Mouse (Mus musculus) embryonic facial prominence, embryonic 13.5 days (tissue): Measurements from ENCODE around the gene Phf19. TPM values are rescaled to one million over a fixed set of nuclear protein-coding genes. Genes with fewer than 3 reads are reported as not detected.

Source experiments
- ATAC-seq: fragments of 200-750 bp; cut with Nextera tagmentation; 2 replicates; pipeline ENCODE4 v1.8.0; 2017; ENCODE audit warnings: low read depth; ENCODE audit not compliant: insufficient number of reproducible peaks, insufficient read depth, low FRiP score, low TSS enrichment
- H3K27ac ChIP-seq: fragments of 300-500 bp; sonication (generic); 2 replicates; pipeline ENCODE4 v1.5.1; 2015; ENCODE audit warnings: moderate library complexity, mild to moderate bottlenecking, inconsistent platforms
- H3K27me3 ChIP-seq: fragments of 300-500 bp; sonication (generic); 2 replicates; pipeline ENCODE4 v1.6.1; 2015; ENCODE audit warnings: mild to moderate bottlenecking, inconsistent platforms
- H3K36me3 ChIP-seq: fragments of 300-500 bp; sonication (generic); 2 replicates; pipeline ENCODE4 v1.6.1; 2015; ENCODE audit warnings: mild to moderate bottlenecking, inconsistent platforms
- H3K4me1 ChIP-seq: fragments of 300-500 bp; sonication (generic); 2 replicates; pipeline ENCODE4 v1.6.1; 2015; ENCODE audit warnings: inconsistent platforms
- H3K4me2 ChIP-seq: fragments of 300-500 bp; sonication (generic); 2 replicates; pipeline ENCODE4 v1.6.1; 2015; ENCODE audit warnings: moderate library complexity, mild to moderate bottlenecking, inconsistent platforms
- H3K4me3 ChIP-seq: fragments of 300-500 bp; sonication (generic); 2 replicates; pipeline ENCODE4 v1.5.1; 2015; ENCODE audit warnings: mild to moderate bottlenecking, inconsistent platforms
- H3K9ac ChIP-seq: fragments of 300-500 bp; sonication (generic); 2 replicates; pipeline ENCODE4 v1.6.1; 2015; ENCODE audit warnings: mild to moderate bottlenecking, inconsistent platforms
- H3K9me3 ChIP-seq: fragments of 300-500 bp; sonication (generic); 2 replicates; pipeline ENCODE4 v1.6.1; 2016; ENCODE audit warnings: inconsistent platforms
- WGBS: fragments of 180-500 bp; shearing (Covaris S2); methylation state at CpG from one replicate; pipeline ENCODE4 v1.1.7; 2015; ENCODE audit warnings: mixed read lengths; 5-methylcytosine and 5-hydroxymethylcytosine counted together
- polyA plus RNA-seq: library from polyadenylated mRNA; unstranded; fragments of >200 nt; fragmentation: Nextera tagmentation; extraction: Ambion mirVana; gene quantifications from 2 replicates; pipeline ENCODE4 v1.2.1, GENCODE M21; 2015

Gene Phf19
- polyA plus RNA-seq, 1 experiment from 2014 or later = 3.5 TPM

DNA sequence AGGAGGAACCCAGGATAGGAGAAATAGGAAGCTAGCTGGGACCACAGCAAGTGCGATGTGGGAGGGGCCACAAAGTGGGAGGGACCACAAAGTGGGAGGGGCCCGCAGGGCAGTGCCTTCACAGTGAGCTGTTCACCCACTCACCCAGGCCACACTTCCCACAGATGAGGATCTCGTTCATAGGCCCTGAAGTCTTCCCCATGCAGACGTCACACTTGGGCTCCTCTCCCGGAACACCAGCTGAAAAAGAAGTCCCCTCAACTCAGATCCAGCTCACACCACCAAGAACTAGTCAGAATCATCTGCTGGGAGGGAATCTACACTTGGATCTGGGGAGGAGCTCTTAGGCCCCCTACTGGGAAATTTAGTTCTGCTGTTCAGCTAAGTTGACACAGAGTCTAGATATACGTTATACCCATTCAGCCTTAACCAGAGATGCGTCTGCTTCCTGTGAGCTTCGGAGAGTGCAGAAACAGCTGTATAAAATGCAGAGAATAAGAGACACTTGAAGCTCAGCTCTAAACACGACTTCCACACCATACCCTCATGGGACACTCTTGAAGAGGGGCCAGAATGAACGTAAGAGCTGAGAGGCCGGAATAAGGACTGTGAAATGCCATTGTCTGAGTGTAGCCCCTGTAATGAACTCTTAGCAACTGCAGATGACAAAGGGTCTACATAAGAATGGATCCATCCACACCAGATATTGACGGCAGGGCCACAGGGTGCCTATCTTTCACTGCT is 6.8 kb downstream of the Phf19 start:
- H3K9ac ChIP-seq = no peak overlapping the region
- no peak overlapping the region for H3K4me3 ChIP-seq
- H3K27me3 ChIP-seq = peaks cover 20% of the 10 kb centered on the region
- H3K4me1 ChIP-seq = peaks cover 14% of the 10 kb centered on the region
- ATAC-seq = no peak
- H3K9me3 ChIP-seq = no peaks in the 10 kb centered on the region
- H3K36me3 ChIP-seq = no peaks in the 10 kb centered on the region
- no peak overlapping the region for H3K4me2 ChIP-seq
- 42% methylated on average over 12 of the region's 12 CpGs for WGBS
- H3K27ac ChIP-seq = no peak overlapping the region

DNA sequence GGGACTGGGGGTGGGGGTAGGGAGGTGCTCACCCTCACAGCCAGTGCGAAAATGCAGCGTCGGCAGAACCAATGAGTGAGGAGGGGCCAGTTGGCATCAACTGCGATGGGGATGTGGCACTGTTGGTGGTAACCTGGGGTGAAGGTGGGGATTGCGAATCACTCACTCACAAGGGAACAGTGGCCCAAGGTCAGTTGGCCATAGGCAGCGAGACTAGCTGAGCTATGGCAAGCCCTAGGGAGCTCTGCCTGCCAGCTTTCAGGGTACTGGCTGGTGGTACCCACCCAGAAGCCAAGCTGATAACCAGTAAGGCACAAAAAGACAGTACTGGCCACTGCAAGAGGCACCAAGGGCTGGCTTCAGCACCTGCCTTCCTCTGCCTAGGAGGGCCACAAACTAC is 7.4 kb downstream of the Phf19 start:
- no peaks in the 10 kb centered on the region for H3K36me3 ChIP-seq
- no peak overlapping the region for H3K9ac ChIP-seq
- no peak for ATAC-seq
- no peak overlapping the region for H3K4me2 ChIP-seq
- 68% methylated on average over 6 of the region's 6 CpGs for WGBS
- H3K4me1 ChIP-seq = peaks cover 14% of the 10 kb centered on the region
- H3K4me3 ChIP-seq = no peak overlapping the region
- no peak overlapping the region for H3K27ac ChIP-seq
- no peaks in the 10 kb centered on the region for H3K9me3 ChIP-seq
- peaks cover 14% of the 10 kb centered on the region for H3K27me3 ChIP-seq

DNA sequence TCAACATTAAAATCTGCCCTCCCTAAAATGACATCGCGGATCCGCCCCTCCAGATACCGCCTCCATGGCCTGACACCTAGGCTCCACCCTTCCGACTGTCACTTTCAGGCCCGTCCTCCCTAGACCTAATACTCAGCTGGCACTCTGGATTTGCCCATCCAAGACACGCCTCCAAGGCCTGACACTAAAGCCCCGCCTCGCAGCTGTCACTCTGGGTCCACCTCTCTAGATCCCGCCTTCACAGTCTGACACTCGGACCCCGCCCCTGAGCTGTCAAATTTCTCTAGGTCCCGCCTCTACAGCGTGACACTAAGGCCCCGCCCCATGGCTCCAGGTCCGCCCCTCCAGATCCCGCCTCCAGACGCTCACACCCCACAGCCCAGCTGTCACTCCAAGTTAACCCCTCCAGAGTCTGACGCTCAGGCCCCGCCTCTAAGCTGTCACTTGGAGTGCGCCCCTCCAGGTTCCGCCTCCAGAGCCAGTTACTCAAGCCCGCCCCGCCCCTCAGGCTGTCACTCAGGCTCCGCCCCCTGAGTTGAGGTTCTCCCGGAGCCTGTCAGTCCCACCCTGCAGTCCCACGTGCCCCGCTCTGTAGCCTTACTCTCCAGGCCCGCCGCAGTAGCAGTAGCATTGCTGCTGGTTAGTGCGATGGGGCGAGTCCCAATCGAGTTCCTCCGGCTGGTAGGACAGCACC is 8.8 kb downstream of the Phf19 start:
- no peak overlapping the region for H3K27ac ChIP-seq
- 0 out of 2 replicates have a peak overlapping the region, but pooled peaks have one; percentile 46 for H3K9ac ChIP-seq
- WGBS = under 1% methylated on average over 34 of the region's 34 CpGs
- no peaks in the 10 kb centered on the region for H3K36me3 ChIP-seq
- peaks cover 14% of the 10 kb centered on the region for H3K4me1 ChIP-seq
- H3K27me3 ChIP-seq = peaks cover 7% of the 10 kb centered on the region
- H3K4me3 ChIP-seq = peak overlapping the region; percentile 36
- ATAC-seq = peak; percentile 94
- no peaks in the 10 kb centered on the region for H3K9me3 ChIP-seq
- H3K4me2 ChIP-seq = peak overlapping the region; percentile 60

DNA sequence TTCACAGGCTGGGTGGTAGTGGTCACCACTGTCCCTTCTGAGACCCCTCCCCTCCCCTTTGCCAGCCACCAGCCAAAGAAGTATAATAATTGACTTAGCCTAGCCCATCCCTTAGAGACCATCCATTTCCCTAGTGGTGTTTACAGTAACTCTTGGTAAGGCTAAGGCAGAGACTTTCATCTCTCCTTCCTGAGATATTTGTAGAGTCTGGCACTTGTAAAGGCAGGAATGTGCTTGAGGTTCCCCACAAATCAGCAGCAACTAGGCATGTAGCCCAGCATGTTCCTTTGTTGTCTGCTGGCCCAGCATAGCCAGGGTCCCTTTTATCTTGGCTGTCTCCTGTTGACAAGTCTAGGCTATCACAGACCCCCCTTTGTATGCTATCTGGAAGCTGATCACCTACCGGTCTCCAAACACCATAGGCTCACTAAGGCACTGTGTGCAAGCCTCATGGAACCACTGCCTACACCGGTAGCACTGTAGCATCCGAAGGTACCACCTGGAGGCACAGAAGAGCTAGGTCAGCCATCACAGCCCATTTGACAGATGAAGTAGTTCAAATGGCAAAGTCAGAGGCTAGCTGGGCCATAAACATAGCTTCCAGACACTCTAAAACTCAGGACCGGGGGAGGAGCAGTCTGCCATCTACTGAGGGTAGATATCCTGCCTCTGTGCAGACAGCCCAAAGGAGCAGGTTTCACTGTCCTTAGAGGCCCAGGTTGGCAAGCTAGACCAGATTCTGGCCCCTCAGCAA is 10.0 kb downstream of the Phf19 start:
- Histone ChIP-seq H3K27me3 (peaks cover 3% of the 10 kb centered on the region; the same call in 1 of the 2 replicates), H3K9me3 (no peaks in the 10 kb centered on the region), H3K36me3 (no peaks in the 10 kb centered on the region), H3K27ac (no peak overlapping the region), H3K4me2 (0 out of 2 replicates have a peak overlapping the region, but pooled peaks have one; percentile 60), H3K4me3 (no peak overlapping the region), H3K4me1 (peaks cover 14% of the 10 kb centered on the region), H3K9ac (no peak overlapping the region)
- WGBS = 77% methylated on average over 4 of the region's 4 CpGs
- no peak for ATAC-seq

DNA sequence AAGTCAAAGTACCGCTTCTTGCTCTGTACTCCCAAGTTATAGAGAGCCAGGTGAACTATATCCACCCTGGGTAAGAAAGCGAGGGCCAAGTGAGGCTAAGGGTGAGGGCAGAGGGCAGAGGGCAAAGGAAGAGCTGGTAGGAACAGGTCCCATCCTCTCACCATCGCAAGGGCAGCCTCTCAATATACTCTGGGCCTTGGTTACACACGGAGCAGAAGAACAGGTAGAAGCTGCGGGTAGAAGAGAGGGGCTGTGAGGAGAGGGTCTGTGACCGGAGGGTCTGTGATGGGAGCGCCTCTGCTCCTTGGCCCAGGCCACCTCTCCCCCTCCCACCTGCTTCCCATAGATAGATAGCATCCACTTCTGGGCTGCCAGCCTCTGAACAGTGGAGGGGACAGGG is 10.6 kb downstream of the Phf19 start:
- peaks cover 3% of the 10 kb centered on the region; the same call in 1 of the 2 replicates for H3K27me3 ChIP-seq
- no peak overlapping the region for H3K4me3 ChIP-seq
- H3K4me2 ChIP-seq = no peak overlapping the region
- H3K36me3 ChIP-seq = no peaks in the 10 kb centered on the region
- ATAC-seq = no peak
- no peak overlapping the region for H3K9ac ChIP-seq
- H3K27ac ChIP-seq = no peak overlapping the region
- no peaks in the 10 kb centered on the region for H3K9me3 ChIP-seq
- WGBS = 86% methylated on average over 7 of the region's 7 CpGs
- peaks cover 14% of the 10 kb centered on the region for H3K4me1 ChIP-seq

DNA sequence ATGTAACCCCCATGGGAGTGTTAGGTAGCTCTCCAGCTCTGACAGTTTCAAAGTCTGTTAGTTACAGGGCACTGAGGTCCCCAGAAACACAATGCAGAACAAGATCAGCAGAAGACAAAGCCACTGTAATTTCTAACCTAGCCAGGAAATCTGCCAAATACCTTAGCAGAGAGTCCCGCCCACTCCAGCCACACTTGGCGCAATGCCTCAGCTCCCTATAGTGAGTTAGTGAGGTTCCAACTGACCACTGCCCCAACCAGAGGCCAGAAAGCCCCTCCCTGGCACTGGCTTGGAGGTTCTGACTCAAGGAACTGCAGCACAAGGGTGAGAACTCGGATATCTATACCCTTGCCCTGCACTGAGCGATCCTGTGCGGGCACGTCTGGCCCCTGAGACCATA is 11.1 kb downstream of the Phf19 start:
- Histone ChIP-seq H3K27ac (no peak overlapping the region), H3K4me1 (peaks cover 14% of the 10 kb centered on the region), H3K4me2 (no peak overlapping the region), H3K36me3 (no peaks in the 10 kb centered on the region), H3K4me3 (no peak overlapping the region), H3K9ac (no peak overlapping the region), H3K9me3 (no peaks in the 10 kb centered on the region), H3K27me3 (no peaks in the 10 kb centered on the region; the same call in 1 of the 2 replicates)
- WGBS = 80% methylated on average over 6 of the region's 6 CpGs
- no peak for ATAC-seq

DNA sequence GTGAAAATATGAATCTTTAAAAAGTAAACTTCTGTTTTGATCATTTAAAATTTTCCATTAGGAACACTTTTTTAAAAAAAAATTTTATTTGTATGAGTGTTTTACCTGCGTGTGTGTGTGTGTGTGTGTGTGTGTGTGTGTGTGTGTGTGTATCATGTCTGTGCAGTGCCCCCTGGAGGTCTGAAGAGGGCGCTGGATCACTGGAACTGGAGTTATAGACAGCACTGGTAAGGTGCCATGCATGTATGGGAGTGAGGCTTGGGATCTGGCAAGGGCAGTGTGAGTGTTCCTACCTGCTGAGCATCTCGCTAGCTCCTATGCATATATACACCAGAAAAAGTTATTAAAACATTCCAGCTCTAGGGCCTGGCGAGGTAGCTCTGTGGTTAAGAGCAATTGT is 12.1 kb downstream of the Phf19 start:
- no peaks in the 10 kb centered on the region for H3K36me3 ChIP-seq
- H3K4me2 ChIP-seq = no peak overlapping the region
- H3K4me1 ChIP-seq = peaks cover 14% of the 10 kb centered on the region
- no peaks in the 10 kb centered on the region for H3K9me3 ChIP-seq
- no peak overlapping the region for H3K4me3 ChIP-seq
- H3K9ac ChIP-seq = no peak overlapping the region
- 71% methylated on average over 4 of the region's 4 CpGs for WGBS
- no peak for ATAC-seq
- no peaks in the 10 kb centered on the region; the same call in 1 of the 2 replicates for H3K27me3 ChIP-seq
- no peak overlapping the region for H3K27ac ChIP-seq

DNA sequence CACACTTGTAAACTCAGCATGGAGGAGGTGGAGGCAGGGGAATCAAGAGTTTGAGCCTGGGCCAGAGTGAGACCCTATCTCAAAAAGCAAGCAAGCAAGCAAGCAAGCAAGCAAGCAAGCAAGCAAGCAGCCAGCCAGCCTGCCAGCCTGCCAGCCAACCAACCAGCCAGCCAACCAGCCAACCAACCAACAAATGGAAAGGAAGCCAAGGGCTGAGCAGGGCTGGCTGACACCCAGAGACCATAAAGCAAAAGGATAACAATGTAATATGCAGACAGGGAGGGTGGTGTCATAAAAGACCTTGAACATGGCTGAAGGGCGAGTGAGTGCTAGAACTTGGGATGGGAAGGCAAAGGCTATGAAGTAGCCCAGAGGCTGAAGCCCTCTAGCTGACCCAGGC is 13.4 kb downstream of the Phf19 start:
- no peaks in the 10 kb centered on the region for H3K9me3 ChIP-seq
- WGBS = 86% methylated on average over 1 of the region's 1 CpGs
- no peak overlapping the region for H3K4me3 ChIP-seq
- ATAC-seq = no peak
- no peaks in the 10 kb centered on the region for H3K36me3 ChIP-seq
- no peak overlapping the region for H3K4me2 ChIP-seq
- no peak overlapping the region for H3K9ac ChIP-seq
- H3K27ac ChIP-seq = no peak overlapping the region
- H3K4me1 ChIP-seq = peaks cover 13% of the 10 kb centered on the region
- no peaks in the 10 kb centered on the region for H3K27me3 ChIP-seq

DNA sequence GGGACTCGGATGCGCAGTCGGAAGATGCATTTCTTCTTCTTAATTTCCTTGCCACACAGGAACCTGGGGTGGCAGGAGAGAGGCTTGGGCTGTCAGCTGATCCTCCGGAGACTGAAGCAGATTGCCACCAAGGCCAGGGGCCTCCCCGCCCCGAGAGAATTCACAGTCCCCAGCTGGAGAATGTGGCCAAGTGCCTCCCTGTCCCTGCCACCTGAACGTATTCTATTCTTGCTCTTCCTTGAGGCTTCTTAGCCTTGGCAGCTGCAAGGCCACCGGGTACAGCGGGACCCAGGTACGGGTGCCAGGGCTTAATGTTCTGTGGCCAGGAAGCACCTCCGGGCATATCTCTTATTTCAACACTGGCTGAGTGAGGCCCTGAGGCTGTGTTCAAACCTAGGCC is 14.1 kb downstream of the Phf19 start:
- H3K9ac ChIP-seq = no peak overlapping the region
- H3K36me3 ChIP-seq = no peaks in the 10 kb centered on the region
- H3K27me3 ChIP-seq = no peaks in the 10 kb centered on the region
- no peak overlapping the region for H3K4me2 ChIP-seq
- WGBS = 77% methylated on average over 11 of the region's 11 CpGs
- no peak overlapping the region for H3K27ac ChIP-seq
- peaks cover 9% of the 10 kb centered on the region for H3K4me1 ChIP-seq
- no peak overlapping the region for H3K4me3 ChIP-seq
- no peaks in the 10 kb centered on the region for H3K9me3 ChIP-seq
- no peak for ATAC-seq

DNA sequence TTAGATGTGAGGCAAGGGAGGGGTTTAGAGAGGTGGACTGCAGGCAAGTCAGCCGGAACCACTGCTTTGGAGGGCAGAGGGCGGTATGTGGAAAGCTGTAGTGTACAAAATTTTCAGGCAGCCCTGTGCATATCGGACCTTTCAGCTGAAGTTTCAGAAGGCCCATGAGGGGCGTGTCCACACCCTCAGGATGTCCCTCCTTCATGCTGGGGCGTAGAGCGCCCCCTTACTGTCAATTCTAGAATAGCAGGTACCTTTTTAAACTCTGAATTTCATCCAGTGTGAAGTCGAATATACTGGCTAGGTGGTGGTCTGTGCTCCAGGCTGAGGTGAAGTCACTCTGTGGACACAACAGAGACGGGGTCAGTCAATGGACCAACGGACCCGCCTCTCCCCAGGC is 16.0 kb downstream of the Phf19 start:
- no peaks in the 10 kb centered on the region for H3K36me3 ChIP-seq
- H3K9ac ChIP-seq = 0 out of 2 replicates have a peak overlapping the region, but pooled peaks have one; percentile 12
- no peaks in the 10 kb centered on the region for H3K27me3 ChIP-seq
- no peak overlapping the region for H3K27ac ChIP-seq
- no peak overlapping the region for H3K4me2 ChIP-seq
- no peak overlapping the region for H3K4me3 ChIP-seq
- H3K4me1 ChIP-seq = no peaks in the 10 kb centered on the region
- H3K9me3 ChIP-seq = no peaks in the 10 kb centered on the region
- WGBS = 20% methylated on average over 10 of the region's 10 CpGs
- ATAC-seq = no peak

DNA sequence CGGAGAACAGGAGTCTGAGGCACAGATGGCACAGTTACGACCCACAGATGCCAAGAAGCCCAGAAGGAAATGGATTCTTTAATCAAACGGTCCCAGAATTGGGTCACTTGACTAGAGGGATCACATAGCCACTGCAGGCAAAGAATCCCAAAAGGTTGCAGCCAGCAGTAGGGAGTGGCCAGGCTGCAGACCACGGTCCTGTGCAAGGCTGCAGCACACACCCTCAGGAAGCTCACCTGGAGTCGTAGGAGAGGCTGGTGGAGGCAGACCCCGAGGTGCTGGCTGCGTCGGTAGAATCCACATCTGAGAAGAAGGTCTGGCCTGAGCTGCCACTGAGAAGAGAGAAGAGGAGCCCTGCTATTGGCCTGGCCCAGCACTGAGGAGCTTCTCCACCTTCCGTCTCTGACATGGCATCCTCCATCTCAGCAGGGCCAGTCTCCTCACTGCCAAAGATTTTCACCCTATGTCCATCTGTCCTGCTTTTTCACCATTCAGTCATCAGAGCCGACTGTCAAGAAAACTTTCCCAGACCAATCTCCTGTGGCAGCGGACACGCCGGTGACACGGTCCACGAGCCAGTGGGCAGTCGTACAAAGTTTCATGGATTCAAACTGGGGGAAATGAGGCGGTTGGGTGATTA is 16.9 kb downstream of the Phf19 start:
- WGBS = 76% methylated on average over 17 of the region's 17 CpGs
- H3K9ac ChIP-seq = no peak overlapping the region
- no peaks in the 10 kb centered on the region for H3K4me1 ChIP-seq
- H3K27me3 ChIP-seq = no peaks in the 10 kb centered on the region
- no peak overlapping the region for H3K4me3 ChIP-seq
- no peak overlapping the region for H3K4me2 ChIP-seq
- no peaks in the 10 kb centered on the region for H3K9me3 ChIP-seq
- H3K27ac ChIP-seq = no peak overlapping the region
- ATAC-seq = no peak
- H3K36me3 ChIP-seq = no peaks in the 10 kb centered on the region
